Mouse (Mus musculus) lung, embryonic 14.5 days (tissue): ENCODE measurements around the gene Fgfr4. TPM values are rescaled to one million over a fixed set of nuclear protein-coding genes. Genes with fewer than 3 reads are reported as not detected.

ENCODE experiments used
- ATAC-seq: fragments of 200-750 bp; cut with Nextera tagmentation; 2 replicates; pipeline ENCODE4 v1.8.0; 2017; ENCODE audit warnings: mild to moderate bottlenecking, moderate TSS enrichment, moderate library complexity; ENCODE audit not compliant: insufficient read depth
- DNase-seq: peaks from one replicate; pipeline ENCODE4 v3.0.0-alpha.2; 2015
- H3K27ac ChIP-seq: fragments of 300-500 bp; sonication (generic); 2 replicates; pipeline ENCODE4 v1.5.1; 2014; ENCODE audit warnings: low read depth, mild to moderate bottlenecking, moderate library complexity
- H3K27me3 ChIP-seq: fragments of 300-500 bp; sonication (generic); 2 replicates; pipeline ENCODE4 v1.6.1; 2014; ENCODE audit warnings: low read length, control low read depth; ENCODE audit not compliant: insufficient read depth
- H3K36me3 ChIP-seq: fragments of 300-500 bp; sonication (generic); 2 replicates; pipeline ENCODE4 v1.6.1; 2014; ENCODE audit warnings: control low read depth; ENCODE audit not compliant: insufficient read depth
- H3K4me1 ChIP-seq: fragments of 300-500 bp; sonication (generic); 2 replicates; pipeline ENCODE4 v1.6.1; 2014; ENCODE audit warnings: antibody characterized with exemption, control low read depth; ENCODE audit not compliant: insufficient read depth
- H3K4me2 ChIP-seq: fragments of 300-500 bp; sonication (generic); 2 replicates; pipeline ENCODE4 v1.6.1; 2014; ENCODE audit warnings: mild to moderate bottlenecking
- H3K4me3 ChIP-seq: fragments of 300-500 bp; sonication (generic); 2 replicates; pipeline ENCODE4 v1.5.1; 2014; ENCODE audit warnings: low read depth, low read length
- H3K9ac ChIP-seq: fragments of 300-500 bp; sonication (generic); 2 replicates; pipeline ENCODE4 v1.6.1; 2014
- H3K9me3 ChIP-seq: fragments of 300-500 bp; sonication (generic); 2 replicates; pipeline ENCODE4 v1.6.1; 2016; ENCODE audit warnings: low read depth, low read length, control low read depth
- CTCF ChIP-seq: IDR thresholded peaks from 2 replicates; pipeline ENCODE4 v1.5.1; 2016; ENCODE audit warnings: antibody characterized with exemption, low read depth
- WGBS: fragments of 180-500 bp; shearing (Covaris S2); extraction: QIAGEN DNeasy Blood & Tissue Kit; methylation state at CpG from one replicate; pipeline ENCODE4 v1.1.7; 2014; 5-methylcytosine and 5-hydroxymethylcytosine counted together
- polyA plus RNA-seq: library from polyadenylated mRNA; unstranded; fragments of >200 nt; fragmentation: Nextera tagmentation; extraction: Ambion mirVana; gene quantifications from 2 replicates; pipeline ENCODE4 v1.2.1, GENCODE M21; 2014

Fgfr4 gene
- polyA plus RNA-seq, 1 experiment from 2014 or later: 17.3 TPM

DNA sequence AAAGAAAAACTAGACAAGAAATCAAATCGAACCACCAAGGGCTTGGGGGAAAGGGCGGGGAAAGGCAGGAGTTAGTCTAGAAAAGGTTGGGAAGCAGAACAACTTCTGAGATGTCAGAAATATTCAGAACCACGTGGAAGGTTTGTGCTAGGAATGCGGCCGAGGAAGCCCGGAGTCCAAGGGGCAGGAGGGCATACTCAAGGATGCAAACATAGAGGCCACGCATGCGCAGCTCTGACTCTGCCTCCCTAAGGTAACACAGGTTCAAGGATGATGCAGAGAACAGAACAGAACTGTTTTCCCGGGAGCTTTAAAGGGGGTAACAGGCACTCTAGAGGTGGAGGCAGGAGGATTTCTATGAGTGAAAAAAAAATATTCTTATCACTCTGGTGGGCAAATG is 51.3 kb downstream of the Fgfr4 start:
- no peaks in the 10 kb centered on the region for H3K36me3 ChIP-seq
- no peak for ATAC-seq
- no peak overlapping the region for H3K4me2 ChIP-seq
- no peak for TF ChIP-seq CTCF
- H3K4me1 ChIP-seq: no peaks in the 10 kb centered on the region
- H3K27ac ChIP-seq: no peak overlapping the region
- no peak overlapping the region for H3K9ac ChIP-seq
- H3K27me3 ChIP-seq: no peaks in the 10 kb centered on the region
- H3K9me3 ChIP-seq: no peaks in the 10 kb centered on the region
- no peak overlapping the region for H3K4me3 ChIP-seq
- DNase-seq: no peak
- WGBS: 49% methylated on average over 9 of the region's 9 CpGs

- Histone ChIP-seq H3K9me3 (no peaks in the 10 kb centered on the region), H3K9ac (no peak overlapping the region), H3K4me2 (no peak overlapping the region), H3K4me3 (no peak overlapping the region), H3K27me3 (no peaks in the 10 kb centered on the region), H3K27ac (no peak overlapping the region), H3K4me1 (no peaks in the 10 kb centered on the region), H3K36me3 (no peaks in the 10 kb centered on the region)
- WGBS: 77% methylated on average over 9 of the region's 11 CpGs
- ATAC-seq (no peak), DNase-seq (no peak)
- TF ChIP-seq CTCF: no peak
These were observed 52.4 kb downstream of the Fgfr4 start for GRCm38 (mm10) chr13:55204667-55205389.

- Histone ChIP-seq H3K4me1 (0 out of 2 replicates have a peak, but pooled peaks cover 2% of the 10 kb centered on the region), H3K36me3 (no peaks in the 10 kb centered on the region), H3K4me2 (no peak overlapping the region), H3K27me3 (no peaks in the 10 kb centered on the region), H3K9ac (no peak overlapping the region), H3K4me3 (no peak overlapping the region), H3K9me3 (no peaks in the 10 kb centered on the region), H3K27ac (no peak overlapping the region)
- no peak for ATAC-seq
- 93% methylated on average over 6 of the region's 6 CpGs for WGBS
- no peak for TF ChIP-seq CTCF
- no peak for DNase-seq
These were observed 53.2 kb downstream of the Fgfr4 start for GRCm38 (mm10) chr13:55205448-55206205.

- 0 out of 2 replicates have a peak overlapping the region, but pooled peaks have one; percentile 6 for H3K27ac ChIP-seq
- 0 out of 2 replicates have a peak, but pooled peaks have one; percentile 6 for TF ChIP-seq CTCF
- H3K4me1 ChIP-seq: peaks cover 15% of the 10 kb centered on the region
- H3K4me2 ChIP-seq: no peak overlapping the region
- ATAC-seq: no peak
- peaks cover 11% of the 10 kb centered on the region for H3K36me3 ChIP-seq
- 71% methylated on average over 13 of the region's 13 CpGs for WGBS
- no peak overlapping the region for H3K9ac ChIP-seq
- H3K9me3 ChIP-seq: no peaks in the 10 kb centered on the region
- no peak overlapping the region for H3K4me3 ChIP-seq
- H3K27me3 ChIP-seq: no peaks in the 10 kb centered on the region
- DNase-seq: no peak
These were observed 56.6 kb downstream of the Fgfr4 start for GRCm38 (mm10) chr13:55208837-55209648.

- WGBS: 29% methylated on average over 26 of the region's 31 CpGs
- Histone ChIP-seq H3K4me3 (peak within 1 kb of the TSS; percentile 81), H3K36me3 (peaks cover 17% of the 10 kb centered on the region), H3K4me1 (peaks cover 21% of the 10 kb centered on the region), H3K9me3 (no peaks in the 10 kb centered on the region), H3K27ac (peak within 1 kb of the TSS; percentile 99), H3K27me3 (no peaks in the 10 kb centered on the region), H3K4me2 (peak within 1 kb of the TSS; percentile 95), H3K9ac (peak within 1 kb of the TSS; percentile 80)
- ATAC-seq (peak; percentile 25), DNase-seq (peak; percentile 15)
- peak; percentile 26; the same call in 1 of the 2 replicates for TF ChIP-seq CTCF
These were observed 57.3 kb downstream of the Fgfr4 start, which contains the start of gene Nsd1 for GRCm38 (mm10) chr13:55209649-55210192. Gene Nsd1, plus strand, starts transcription at chr13:55209782.

DNA sequence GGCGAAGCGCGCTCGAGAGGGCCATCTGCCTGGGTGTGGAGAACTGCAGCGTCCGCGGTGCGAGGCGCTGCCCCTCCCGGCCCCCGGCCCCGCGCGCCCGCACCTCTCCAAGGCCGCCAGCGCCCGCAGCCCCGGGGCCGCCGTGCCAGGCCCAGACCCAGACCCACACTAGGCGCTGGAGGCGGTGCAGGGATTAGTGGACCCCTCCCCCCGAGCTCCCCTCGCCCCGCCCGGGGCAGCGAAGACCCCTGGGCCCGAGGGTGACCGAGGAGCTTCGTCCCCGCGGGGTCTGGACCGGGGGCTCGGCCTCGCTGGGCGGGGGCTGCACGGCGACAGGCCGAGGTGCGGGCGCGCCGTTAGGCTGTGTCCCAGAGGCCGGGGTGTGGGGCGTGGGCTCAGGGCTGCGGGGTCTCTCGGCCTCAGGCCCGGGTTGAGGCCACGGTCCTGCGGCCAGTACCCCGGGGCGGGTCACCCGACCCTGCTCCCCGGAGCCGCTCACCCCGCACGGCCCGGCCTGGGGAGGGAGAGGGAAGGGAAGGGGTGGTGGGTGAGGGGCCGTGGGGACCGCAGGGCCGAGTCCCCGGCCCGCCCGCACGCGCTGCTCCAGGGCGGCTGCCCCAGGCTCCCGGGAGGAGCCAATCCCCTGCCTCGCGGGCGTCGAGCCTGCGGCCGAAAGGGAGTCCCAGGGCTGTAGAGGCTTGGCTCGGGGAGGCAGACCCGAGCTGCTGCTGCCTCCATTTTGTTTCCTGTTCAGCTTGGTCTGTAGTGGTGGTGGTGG is 57.9 kb downstream of the Fgfr4 start:
- Histone ChIP-seq H3K9ac (peak overlapping the region; percentile 80), H3K4me3 (peak overlapping the region; percentile 81), H3K36me3 (peaks cover 22% of the 10 kb centered on the region), H3K4me1 (peaks cover 25% of the 10 kb centered on the region), H3K4me2 (peak overlapping the region; percentile 95), H3K27ac (peak overlapping the region; percentile 99), H3K9me3 (no peaks in the 10 kb centered on the region), H3K27me3 (no peaks in the 10 kb centered on the region)
- ATAC-seq (peak; percentile 47), DNase-seq (peak; percentile 75)
- no peak for TF ChIP-seq CTCF
- 1% methylated on average over 63 of the region's 77 CpGs for whole genome bisulfite sequencing
